Mouse (Mus musculus) megakaryocyte, adult 5-6 weeks (primary cell): ENCODE measurements at regions not wholly inside any gene's neighbourhood (a gene's known extent, or its start where the extent isn't known, plus 50 kb on each side); places are given as distances from the start of the nearest gene placed in this dataset.
A peak's percentile ranks its signal among the peaks of the same experiment; 100 is the strongest.

Experiments
- ATAC-seq: 2 replicates; pipeline ENCODE4 v1.8.0; 2016; ENCODE audit warnings: mild to moderate bottlenecking, inconsistent platforms; ENCODE audit not compliant: poor library complexity, severe bottlenecking

GRCm38 (mm10) chr11:34153749-34154525 lies 54.0 kb downstream of the Foxi1 start:
- ATAC-seq = no peak

- peak; percentile 47; the same call in 1 of the 2 replicates for ATAC-seq
Observed at GRCm38 (mm10) chr11:34149370-34149976, 51.1 kb upstream of the 4930469K13Rik start.
